Mouse (Mus musculus) bone marrow, adult 2 months (tissue): ENCODE results near the gene Ano8.

Source experiments
- CTCF ChIP-seq: fragments of 200-500 bp; IDR thresholded peaks from 2 replicates; pipeline ENCODE4 v1.5.1; 2011; ENCODE audit warnings: low read length, control low read depth; ENCODE audit not compliant: control insufficient read depth, insufficient read depth
- POLR2A ChIP-seq: fragments of 200-500 bp; IDR thresholded peaks from 2 replicates; pipeline ENCODE4 v1.6.1; 2011; ENCODE audit warnings: low read depth, mild to moderate bottlenecking, control low read depth, low read length, borderline replicate concordance; ENCODE audit not compliant: control insufficient read depth

- TF ChIP-seq CTCF, result no peak
- TF ChIP-seq POLR2A, result no peak
Measured at GRCm38 (mm10) chr8:71498816-71499690, 13.3 kb upstream of the Ano8 start.
